In the genomic region with DNA sequence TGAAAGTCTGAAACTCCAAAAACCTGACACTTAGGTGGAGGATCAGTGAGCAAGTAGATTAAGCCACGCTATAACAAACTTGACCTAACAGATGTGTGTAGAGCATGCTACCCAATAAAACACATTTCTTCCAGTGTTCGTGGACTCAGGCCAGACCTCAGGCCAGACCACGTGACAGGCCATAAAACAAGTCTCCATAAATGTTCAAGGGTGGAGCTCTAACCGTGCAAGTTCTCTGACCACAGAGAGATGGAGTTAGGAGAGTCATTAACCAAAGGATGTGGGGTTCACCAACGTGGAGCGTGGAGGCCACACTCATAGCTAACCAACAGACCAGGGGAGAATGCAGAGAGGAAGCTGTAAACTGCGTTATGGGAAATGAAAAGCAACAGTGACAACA, we compare ENCODE assay signal across 15 mouse cellular contexts. TPM values are rescaled to one million over a fixed set of nuclear protein-coding genes. Genes with fewer than 3 reads are reported as not detected.
DNase-seq lines count a peak whose midpoint lies in the region; ATAC-seq lines count a peak whose summit lies in the region.
"Had no signal": no experiment of that assay in that cellular context is flagged by ENCODE, and none has a peak within 500 bp of the region (broad histone marks: within the 10 kb centered on the region; RNA-seq: fewer than 3 reads in every experiment).

No protein-coding gene starts in this region.

- no peak overlapping the region for H3K27ac ChIP-seq in forebrain, embryonic 16.5 days (ENCODE audit: low read length)
- H3K27ac ChIP-seq: embryonic facial prominence, embryonic 15.5 days; hindbrain, embryonic 13.5 days; liver, embryonic 15.5 days; midbrain, embryonic 10.5 days had no signal

- no peak for ATAC-seq in forebrain, embryonic 16.5 days

- DNase-seq in adrenal gland, postnatal 36 days: peak; percentile 10 to 14
- DNase-seq in adrenal gland, postnatal 14 days: no peak
- DNase-seq in NIH3T3 (ENCODE audit: low read depth): peak; percentile 86
- DNase-seq in kidney, adult 18-20 months: peak; percentile 50
- DNase-seq in large intestine, adult 2 months (ENCODE audit: low read depth, low spot score): peak; percentile 93
- no peak for DNase-seq in liver
- DNase-seq in left cerebral cortex, adult 8-10 months (ENCODE audit: low spot score in 2 of 2): no peak
- DNase-seq: adrenal gland, postnatal 10 days; cerebellum, adult 8-10 months had no signal

- H3K27me3 ChIP-seq in forebrain, embryonic 16.5 days (replicated peaks; ENCODE audit: control insufficient read depth, insufficient read depth, low read length): no peaks in the 10 kb centered on the region
- H3K27me3 ChIP-seq: embryonic facial prominence, embryonic 15.5 days; hindbrain, embryonic 13.5 days; liver, embryonic 15.5 days had no signal

- no peaks in the 10 kb centered on the region for H3K4me1 ChIP-seq in forebrain, embryonic 16.5 days (replicated peaks; ENCODE audit: control insufficient read depth, insufficient read depth, low read length)
- H3K4me1 ChIP-seq: embryonic facial prominence, embryonic 15.5 days; hindbrain, embryonic 13.5 days; liver, embryonic 15.5 days; midbrain, embryonic 10.5 days had no signal

- no peak overlapping the region for H3K9ac ChIP-seq in forebrain, embryonic 16.5 days (replicated peaks; ENCODE audit: low read depth, low read length)
- H3K9ac ChIP-seq: embryonic facial prominence, embryonic 15.5 days; hindbrain, embryonic 13.5 days; liver, embryonic 15.5 days had no signal

- no peaks in the 10 kb centered on the region for H3K9me3 ChIP-seq in forebrain, embryonic 16.5 days (ENCODE audit: control insufficient read depth, low read length)
- H3K9me3 ChIP-seq: embryonic facial prominence, embryonic 15.5 days; hindbrain, embryonic 13.5 days; liver, embryonic 15.5 days; midbrain, embryonic 10.5 days had no signal

- no peak overlapping the region for H3K4me3 ChIP-seq in forebrain, embryonic 16.5 days (replicated peaks; ENCODE audit: low read length)
- H3K4me3 ChIP-seq: embryonic facial prominence, embryonic 15.5 days; hindbrain, embryonic 13.5 days; liver, embryonic 15.5 days; midbrain, embryonic 10.5 days had no signal

- 5% methylated on average over 7 of the region's 7 CpGs for WGBS in large intestine, adult 2 months
- 83% methylated on average over 7 of the region's 7 CpGs for WGBS in forebrain, embryonic 16.5 days

- no peaks in the 10 kb centered on the region for H3K36me3 ChIP-seq in forebrain, embryonic 16.5 days (ENCODE audit: control insufficient read depth, insufficient read depth)
- H3K36me3 ChIP-seq: embryonic facial prominence, embryonic 15.5 days; hindbrain, embryonic 13.5 days; liver, embryonic 15.5 days; midbrain, embryonic 10.5 days had no signal

- no peak overlapping the region for H3K4me2 ChIP-seq in forebrain, embryonic 16.5 days (ENCODE audit: low read length)
- H3K4me2 ChIP-seq: embryonic facial prominence, embryonic 15.5 days; heart, embryonic 11.5 days; hindbrain, embryonic 13.5 days; liver, embryonic 15.5 days had no signal

RNA-seq across cellular contexts. Expression of gene Ptprf, which starts 35.3 kb away (rescaled TPM):
- 10 to 100 TPM; 47.2 to 91.8 TPM for total RNA-seq in adrenal gland, postnatal 36 days (2021)
- total RNA-seq in adrenal gland, postnatal 14 days (2021): 63.5 and 64.3 TPM in 2 replicates
- 86.5 and 143 TPM in 2 replicates for polyA plus RNA-seq in large intestine, adult 2 months (2012; rRNA removed)
- 77.0 and 81.6 TPM in 2 replicates for polyA plus RNA-seq in forebrain, embryonic 16.5 days (2015; fragmentation: Nextera tagmentation; extraction: Ambion mirVana)
- 100 to 1,000 TPM in 3 of 4 experiments, 10 to 100 TPM in 1; 96.0 to 114 (median 107) TPM for total RNA-seq in left cerebral cortex, adult 8-10 months (2022)

Comparison
In these comparisons a context has a peak if more than half of its experiments do, and no peak if none do; other contexts are left out.
1. DNase-seq: peak in adrenal gland, postnatal 36 days (2 of 2), NIH3T3 (single experiment), kidney, adult 18-20 months (single experiment) and large intestine, adult 2 months (single experiment); none in adrenal gland, postnatal 14 days (single experiment), liver (single experiment) and left cerebral cortex, adult 8-10 months (0 of 2).